Mouse (Mus musculus): ENCODE measurements around the gene Dcaf8.

DNA sequence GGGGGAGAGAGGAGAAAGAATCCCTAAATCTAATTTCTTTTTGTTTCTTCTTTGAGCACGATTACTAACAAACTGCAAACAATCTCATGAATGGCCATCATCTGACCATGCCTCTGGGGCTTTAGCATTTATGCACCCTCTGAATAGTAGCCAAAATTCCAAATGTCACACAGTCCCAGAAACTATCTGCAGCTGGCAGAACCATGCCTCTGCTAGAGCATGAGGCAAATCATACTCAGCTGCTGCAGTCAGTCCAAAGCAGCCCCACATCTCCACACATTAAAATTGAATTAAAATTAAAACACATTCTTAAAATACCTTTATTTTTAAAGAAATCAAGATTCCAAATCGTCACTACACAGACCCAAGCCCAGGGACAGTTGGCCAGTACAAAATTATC lies 7.7 kb upstream of the Dcaf8 start:
- TF ChIP-seq CTCF (IDR thresholded peaks at IDR 0.05; ENCODE audit: low read depth, low read length) (no peak), POLR2A (IDR thresholded peaks at IDR 0.05; ENCODE audit: borderline replicate concordance, low read depth, low read length) (no peak)

Data from bone marrow macrophage, adult 2 months (primary cell).